Comparison of ENCODE assay signal across 18 mouse cellular contexts in the genomic region with DNA sequence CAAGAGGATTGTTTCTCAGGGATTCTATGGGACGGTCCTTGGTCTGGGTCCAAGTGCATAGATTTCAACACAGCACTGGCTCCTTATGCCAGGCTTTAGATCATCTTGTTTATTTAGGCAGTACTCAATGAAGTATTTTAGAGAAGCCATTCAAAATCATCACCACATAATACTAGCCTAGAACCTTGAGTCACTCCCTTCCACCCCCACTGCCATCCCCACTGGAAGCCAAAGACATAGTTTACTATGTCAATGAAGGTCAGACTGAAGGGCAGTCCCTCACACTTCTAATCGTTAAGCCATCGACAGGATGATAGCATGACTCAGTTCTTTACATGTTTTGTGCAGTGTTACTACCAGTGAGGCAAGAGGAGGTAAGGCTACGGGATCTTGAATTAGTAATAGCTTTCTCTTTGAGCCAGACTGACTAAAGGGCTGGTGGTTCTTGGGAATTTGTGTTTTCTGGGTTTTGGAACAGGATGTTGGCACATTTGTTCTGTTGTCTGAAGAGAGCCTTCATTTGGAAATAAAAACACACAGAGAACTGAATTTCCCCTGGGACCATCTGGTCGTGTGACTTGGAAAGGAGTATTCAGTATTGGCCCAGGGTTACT. TPM values are rescaled to one million over a fixed set of nuclear protein-coding genes. Genes with fewer than 3 reads are reported as not detected.
A peak's percentile ranks its signal among the peaks of the same experiment; 100 is the strongest.
DNase-seq lines count a peak whose midpoint lies in the region; ATAC-seq and TF ChIP-seq lines count a peak whose summit lies in the region.
"Had no signal": no experiment of that assay in that cellular context is flagged by ENCODE, and none has a peak within 500 bp of the region (broad histone marks: within the 10 kb centered on the region; RNA-seq: fewer than 3 reads in every experiment).

No protein-coding gene starts in this region.

- no peak overlapping the region for H3K4me2 ChIP-seq in stomach, postnatal 0 days (replicated peaks; ENCODE audit: low read depth)
- H3K4me2 ChIP-seq: embryonic facial prominence, embryonic 12.5 days; forebrain, embryonic 12.5 days; heart, embryonic 12.5 days; midbrain, embryonic 15.5 days had no signal

- no peaks in the 10 kb centered on the region for H3K36me3 ChIP-seq in stomach, postnatal 0 days (ENCODE audit: control insufficient read depth, insufficient read depth, low read length)
- H3K36me3 ChIP-seq: embryonic facial prominence, embryonic 12.5 days; forebrain, embryonic 12.5 days; heart, embryonic 12.5 days; midbrain, embryonic 15.5 days had no signal

- peaks cover 3% of the 10 kb centered on the region; the same call in 1 of the 2 replicates for H3K4me1 ChIP-seq in stomach, postnatal 0 days (replicated peaks; ENCODE audit: control insufficient read depth, insufficient read depth)
- H3K4me1 ChIP-seq: midbrain, embryonic 15.5 days had no signal

- no peaks in the 10 kb centered on the region for H3K27me3 ChIP-seq in stomach, postnatal 0 days (ENCODE audit: control insufficient read depth, insufficient read depth, low read length)
- H3K27me3 ChIP-seq: embryonic facial prominence, embryonic 12.5 days; forebrain, embryonic 12.5 days; heart, embryonic 12.5 days; midbrain, embryonic 15.5 days; Patski had no signal

- intact Hi-C loops in gastrocnemius, postnatal 14 days (cut with DNase I; ENCODE audit: low total_unique reads): no loop called here

- H3K9ac ChIP-seq in stomach, postnatal 0 days (ENCODE audit: low read length): no peak overlapping the region
- H3K9ac ChIP-seq: embryonic facial prominence, embryonic 12.5 days; forebrain, embryonic 12.5 days; heart, embryonic 12.5 days; midbrain, embryonic 15.5 days had no signal

- TF ChIP-seq CTCF in stomach, postnatal 0 days (IDR thresholded peaks at IDR 0.05; ENCODE audit: low read depth): no peak

- ATAC-seq in stomach, postnatal 0 days (ENCODE audit: low FRiP score, low TSS enrichment): no peak
- ATAC-seq: CD4-positive, CD25-positive, alpha-beta regulatory T cell, adult 4 months; midbrain, embryonic 15.5 days; Patski had no signal

- no peak overlapping the region for H3K4me3 ChIP-seq in stomach, postnatal 0 days (ENCODE audit: low read depth, low read length)
- H3K4me3 ChIP-seq: embryonic facial prominence, embryonic 12.5 days; forebrain, embryonic 12.5 days; heart, embryonic 12.5 days; midbrain, embryonic 15.5 days had no signal

- peak overlapping the region; percentile 14; the same call in 1 of the 2 replicates for H3K27ac ChIP-seq in stomach, postnatal 0 days (replicated peaks)
- H3K27ac ChIP-seq: embryonic facial prominence, embryonic 12.5 days; forebrain, embryonic 12.5 days; midbrain, embryonic 15.5 days had no signal

- no peak for TF ChIP-seq EP300 in stomach, postnatal 0 days (optimal IDR thresholded peaks at IDR 0.05)

- H3K9me3 ChIP-seq in stomach, postnatal 0 days (ENCODE audit: control insufficient read depth, low read length): no peaks in the 10 kb centered on the region
- H3K9me3 ChIP-seq: embryonic facial prominence, embryonic 12.5 days; forebrain, embryonic 12.5 days; heart, embryonic 12.5 days; midbrain, embryonic 15.5 days had no signal

- DNase-seq in gastrocnemius, adult 18-20 months (ENCODE audit: low spot score): peak; percentile 15
- no peak for DNase-seq in gastrocnemius, postnatal 14 days
- peak; percentile 6 for DNase-seq in lung, postnatal 36 days
- no peak for DNase-seq in lung, postnatal 25 days (ENCODE audit: low spot score)
- DNase-seq in adrenal gland, postnatal 25 days: peak; percentile 15
- no peak for DNase-seq in stomach, postnatal 0 days (ENCODE audit: low spot score)
- no peak for DNase-seq in ovary, postnatal 36 days (ENCODE audit: low spot score)
- DNase-seq in embryo, embryonic 10 days (ENCODE audit: low spot score): no peak
- DNase-seq: cerebellum, postnatal 25 days; gastrocnemius, postnatal 10 days; left cerebral cortex, postnatal 4 days; right cerebral cortex, postnatal 4 days had no signal

- 41% methylated on average over 5 of the region's 5 CpGs for WGBS in stomach, postnatal 0 days

RNA-seq across cellular contexts. Expression of a gene that starts 24.2 kb away (rescaled TPM):
- 10 to 100 TPM; 34.1 to 36.1 TPM for total RNA-seq in gastrocnemius, adult 18-20 months (2021)
- 10 to 100 TPM; 33.6 to 35.2 TPM for total RNA-seq in gastrocnemius, postnatal 14 days (2021)
- total RNA-seq in adrenal gland, postnatal 25 days (2021): 48.9 and 54.1 TPM in 2 replicates
- 4.4 TPM in 2 replicates for polyA plus RNA-seq in stomach, postnatal 0 days (2015; fragmentation: Nextera tagmentation; extraction: Ambion mirVana)

Comparison
In these comparisons a context has a peak if more than half of its experiments do, and no peak if none do; other contexts are left out.
1. DNase-seq: peak in gastrocnemius, adult 18-20 months (single experiment), lung, postnatal 36 days (single experiment) and adrenal gland, postnatal 25 days (single experiment); none in gastrocnemius, postnatal 14 days (single experiment), lung, postnatal 25 days (single experiment), stomach, postnatal 0 days (single experiment), ovary, postnatal 36 days (single experiment) and embryo, embryonic 10 days (single experiment).